Mouse (Mus musculus) embryonic facial prominence, embryonic 14.5 days (tissue): ENCODE data around the gene Pagr1b. TPM values are rescaled to one million over a fixed set of nuclear protein-coding genes. Genes with fewer than 3 reads are reported as not detected.

Source experiments
- ATAC-seq: fragments of 200-750 bp; cut with Nextera tagmentation; 2 replicates; pipeline ENCODE4 v1.8.0; 2017; ENCODE audit warnings: low read depth, moderate number of reproducible peaks, moderate TSS enrichment
- DNase-seq: peaks from one replicate; pipeline ENCODE4 v3.0.0-alpha.2; 2015; ENCODE audit warnings: low spot score
- H3K27ac ChIP-seq: fragments of 300-500 bp; sonication (generic); replicated peaks from 2 replicates; pipeline ENCODE4 v1.5.1; 2014; ENCODE audit warnings: low read depth, mild to moderate bottlenecking, low read length, moderate library complexity
- H3K27me3 ChIP-seq: fragments of 300-500 bp; sonication (generic); replicated peaks from 2 replicates; pipeline ENCODE4 v1.6.1; 2014; ENCODE audit warnings: low read length; ENCODE audit not compliant: control insufficient read depth, insufficient read depth
- H3K36me3 ChIP-seq: fragments of 300-500 bp; sonication (generic); 2 replicates; pipeline ENCODE4 v1.6.1; 2014; ENCODE audit warnings: low read length, mixed read lengths; ENCODE audit not compliant: control insufficient read depth, insufficient read depth
- H3K4me1 ChIP-seq: fragments of 300-500 bp; sonication (generic); 2 replicates; pipeline ENCODE4 v1.6.1; 2014; ENCODE audit warnings: antibody characterized with exemption, low read length; ENCODE audit not compliant: control insufficient read depth, insufficient read depth
- H3K4me2 ChIP-seq: fragments of 300-500 bp; sonication (generic); 2 replicates; pipeline ENCODE4 v1.6.1; 2014; ENCODE audit warnings: low read depth, mild to moderate bottlenecking, low read length, moderate library complexity, mixed read lengths
- H3K4me3 ChIP-seq: fragments of 300-500 bp; sonication (generic); 2 replicates; pipeline ENCODE4 v1.5.1; 2014; ENCODE audit warnings: low read depth, mild to moderate bottlenecking, low read length
- H3K9ac ChIP-seq: fragments of 300-500 bp; sonication (generic); 2 replicates; pipeline ENCODE4 v1.6.1; 2014; ENCODE audit warnings: low read depth, mild to moderate bottlenecking, low read length, moderate library complexity, mixed read lengths
- H3K9me3 ChIP-seq: fragments of 300-500 bp; sonication (generic); 2 replicates; pipeline ENCODE4 v1.6.1; 2016; ENCODE audit warnings: low read length; ENCODE audit not compliant: control insufficient read depth
- WGBS: fragments of 180-500 bp; shearing (Covaris S2); extraction: QIAGEN DNeasy Blood & Tissue Kit; methylation state at CpG from one replicate; pipeline ENCODE4 v1.1.7; 2014; 5-methylcytosine and 5-hydroxymethylcytosine counted together
- polyA plus RNA-seq: library from polyadenylated mRNA; unstranded; fragments of >200 nt; fragmentation: Nextera tagmentation; extraction: Ambion mirVana; gene quantifications from 2 replicates; pipeline ENCODE4 v1.2.1, GENCODE M21; 2014

The Pagr1b gene
- polyA plus RNA-seq = 0.39 TPM in 1 of 2 replicates, not detected in the other

- Histone ChIP-seq H3K4me3 (peak within 1 kb of the TSS; percentile 73), H3K36me3 (peaks cover 40% of the 10 kb centered on the region), H3K4me2 (peak within 1 kb of the TSS; percentile 83), H3K9ac (peak within 1 kb of the TSS; percentile 80), H3K27ac (peak within 1 kb of the TSS; percentile 92), H3K4me1 (peaks cover 29% of the 10 kb centered on the region), H3K27me3 (no peaks in the 10 kb centered on the region), H3K9me3 (no peaks in the 10 kb centered on the region)
- ATAC-seq (no peak), DNase-seq (no peak)
These were observed at the start of gene Pagr1b for GRCm38 (mm10) chr7:127016481-127016485. Gene Pagr1b (minus strand): TSS chr7:127016484.

- no peaks in the 10 kb centered on the region for H3K27me3 ChIP-seq
- no peak overlapping the region for H3K9ac ChIP-seq
- WGBS = 90% methylated on average over 6 of the region's 6 CpGs
- no peaks in the 10 kb centered on the region for H3K4me1 ChIP-seq
- H3K27ac ChIP-seq = no peak overlapping the region
- ATAC-seq (no peak), DNase-seq (no peak)
- no peak overlapping the region for H3K4me3 ChIP-seq
- no peak overlapping the region for H3K4me2 ChIP-seq
- H3K9me3 ChIP-seq = no peaks in the 10 kb centered on the region
- H3K36me3 ChIP-seq = no peaks in the 10 kb centered on the region
These were observed 49.3 kb upstream of the Pagr1b start for GRCm38 (mm10) chr7:127065538-127065937.

- H3K4me2 ChIP-seq = no peak overlapping the region
- no peak overlapping the region for H3K9ac ChIP-seq
- no peaks in the 10 kb centered on the region for H3K9me3 ChIP-seq
- H3K4me1 ChIP-seq = no peaks in the 10 kb centered on the region
- ATAC-seq (no peak), DNase-seq (no peak)
- H3K36me3 ChIP-seq = no peaks in the 10 kb centered on the region
- H3K27ac ChIP-seq = no peak overlapping the region
- 65% methylated on average over 5 of the region's 5 CpGs for WGBS
- H3K4me3 ChIP-seq = no peak overlapping the region
- H3K27me3 ChIP-seq = no peaks in the 10 kb centered on the region
These were observed 38.8 kb upstream of the Pagr1b start for GRCm38 (mm10) chr7:127055026-127055585.

GRCm38 (mm10) chr7:127041851-127042672 lies 25.8 kb upstream of the Pagr1b start, which contains the start of gene Kif22:
Gene Kif22 (minus strand): TSS chr7:127042471.
- Histone ChIP-seq H3K4me1 (peaks cover 5% of the 10 kb centered on the region; the same call in 1 of the 2 replicates), H3K27me3 (no peaks in the 10 kb centered on the region), H3K4me2 (peak within 1 kb of the TSS; percentile 79), H3K9me3 (no peaks in the 10 kb centered on the region), H3K27ac (peak within 1 kb of the TSS; percentile 76), H3K4me3 (peak within 1 kb of the TSS; percentile 80), H3K36me3 (peaks cover 14% of the 10 kb centered on the region; the same call in 1 of the 2 replicates), H3K9ac (peak within 1 kb of the TSS; percentile 87)
- under 1% methylated on average over 51 of the region's 53 CpGs for WGBS
- ATAC-seq (peak; percentile 91), DNase-seq (peak; percentile 96)

GRCm38 (mm10) chr7:127031244-127031643 lies 15.0 kb upstream of the Pagr1b start:
- DNase-seq (no peak), ATAC-seq (no peak)
- H3K9ac ChIP-seq = no peak overlapping the region
- no peak overlapping the region for H3K4me3 ChIP-seq
- H3K36me3 ChIP-seq = peaks cover 72% of the 10 kb centered on the region
- WGBS = 94% methylated on average over 1 of the region's 1 CpGs
- no peaks in the 10 kb centered on the region for H3K27me3 ChIP-seq
- peaks cover 6% of the 10 kb centered on the region; the same call in 1 of the 2 replicates for H3K4me1 ChIP-seq
- no peaks in the 10 kb centered on the region for H3K9me3 ChIP-seq
- no peak overlapping the region for H3K4me2 ChIP-seq
- no peak overlapping the region for H3K27ac ChIP-seq

- Histone ChIP-seq H3K9me3 (no peaks in the 10 kb centered on the region), H3K36me3 (peaks cover 69% of the 10 kb centered on the region), H3K27me3 (no peaks in the 10 kb centered on the region), H3K27ac (no peak overlapping the region), H3K4me3 (no peak overlapping the region), H3K4me1 (peaks cover 6% of the 10 kb centered on the region; the same call in 1 of the 2 replicates), H3K4me2 (no peak overlapping the region), H3K9ac (no peak overlapping the region)
- ATAC-seq = no peak
- 96% methylated on average over 1 of the region's 1 CpGs for WGBS
- DNase-seq = no peak
These were observed 13.9 kb upstream of the Pagr1b start for GRCm38 (mm10) chr7:127030172-127030571.

GRCm38 (mm10) chr7:127027885-127028284 lies 11.6 kb upstream of the Pagr1b start:
- H3K4me3 ChIP-seq = peak overlapping the region; percentile 87
- WGBS = 61% methylated on average over 8 of the region's 8 CpGs
- no peaks in the 10 kb centered on the region for H3K27me3 ChIP-seq
- peak overlapping the region; percentile 99 for H3K27ac ChIP-seq
- peak overlapping the region; percentile 98 for H3K9ac ChIP-seq
- H3K4me2 ChIP-seq = peak overlapping the region; percentile 79
- ATAC-seq (no peak), DNase-seq (no peak)
- peaks cover 64% of the 10 kb centered on the region for H3K36me3 ChIP-seq
- H3K4me1 ChIP-seq = peaks cover 18% of the 10 kb centered on the region
- H3K9me3 ChIP-seq = no peaks in the 10 kb centered on the region

GRCm38 (mm10) chr7:127026984-127027726 lies 10.9 kb upstream of the Pagr1b start, which contains the start of gene Maz:
Gene Maz (minus strand): TSS chr7:127027037.
- Histone ChIP-seq H3K36me3 (peaks cover 64% of the 10 kb centered on the region), H3K4me2 (peak within 1 kb of the TSS; percentile 79), H3K4me1 (peaks cover 18% of the 10 kb centered on the region), H3K4me3 (peak within 1 kb of the TSS; percentile 87), H3K9me3 (no peaks in the 10 kb centered on the region), H3K27me3 (no peaks in the 10 kb centered on the region), H3K9ac (peak within 1 kb of the TSS; percentile 98), H3K27ac (peak within 1 kb of the TSS; percentile 99)
- 2% methylated on average over 29 of the region's 63 CpGs for WGBS
- DNase-seq (peak; percentile 99), ATAC-seq (peak; percentile 92)
